Mouse (Mus musculus): ENCODE results near the gene Mphosph9.

Mphosph9 gene

DNA sequence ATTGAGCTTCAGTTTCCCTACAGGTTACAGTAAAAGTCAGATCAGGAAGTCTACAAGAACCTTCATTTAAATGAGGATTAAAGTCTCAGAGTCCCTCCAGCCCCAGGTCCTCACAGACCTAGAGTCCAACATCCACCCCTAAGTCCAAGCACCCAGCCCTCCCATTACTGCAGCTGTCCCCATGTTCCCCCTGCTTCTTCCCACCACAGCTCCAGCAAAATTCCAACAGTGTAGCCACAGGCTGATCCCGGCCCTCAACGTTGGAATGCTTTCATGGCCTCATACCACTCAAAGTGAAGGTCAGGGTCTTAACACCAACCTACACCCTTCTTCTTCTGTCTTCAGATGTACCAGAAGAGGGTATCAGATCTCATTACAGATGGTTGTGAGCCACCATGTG is 116.1 kb downstream of the Mphosph9 start:
- DNase-seq: no peak

DNA sequence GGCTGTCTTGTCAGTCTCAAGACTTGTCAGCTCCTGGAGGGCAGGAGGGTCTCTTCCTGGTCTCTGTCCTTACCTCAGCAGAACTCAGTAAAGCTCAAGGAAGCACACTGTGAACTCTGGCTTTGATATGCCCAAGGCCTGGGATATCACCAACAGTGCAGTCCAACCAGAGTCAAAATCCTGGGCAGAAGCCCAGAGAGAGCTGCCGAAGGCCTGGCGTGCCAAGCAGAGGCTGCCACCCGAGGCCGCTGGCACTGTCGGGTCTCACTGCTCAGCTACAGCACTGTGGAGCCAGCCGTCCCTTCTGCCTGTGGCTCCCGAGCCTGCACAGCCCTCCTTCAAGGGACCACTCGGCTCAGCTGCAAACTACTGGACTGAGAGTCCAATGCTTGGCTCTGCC is 116.5 kb downstream of the Mphosph9 start:
- DNase-seq: no peak

DNA sequence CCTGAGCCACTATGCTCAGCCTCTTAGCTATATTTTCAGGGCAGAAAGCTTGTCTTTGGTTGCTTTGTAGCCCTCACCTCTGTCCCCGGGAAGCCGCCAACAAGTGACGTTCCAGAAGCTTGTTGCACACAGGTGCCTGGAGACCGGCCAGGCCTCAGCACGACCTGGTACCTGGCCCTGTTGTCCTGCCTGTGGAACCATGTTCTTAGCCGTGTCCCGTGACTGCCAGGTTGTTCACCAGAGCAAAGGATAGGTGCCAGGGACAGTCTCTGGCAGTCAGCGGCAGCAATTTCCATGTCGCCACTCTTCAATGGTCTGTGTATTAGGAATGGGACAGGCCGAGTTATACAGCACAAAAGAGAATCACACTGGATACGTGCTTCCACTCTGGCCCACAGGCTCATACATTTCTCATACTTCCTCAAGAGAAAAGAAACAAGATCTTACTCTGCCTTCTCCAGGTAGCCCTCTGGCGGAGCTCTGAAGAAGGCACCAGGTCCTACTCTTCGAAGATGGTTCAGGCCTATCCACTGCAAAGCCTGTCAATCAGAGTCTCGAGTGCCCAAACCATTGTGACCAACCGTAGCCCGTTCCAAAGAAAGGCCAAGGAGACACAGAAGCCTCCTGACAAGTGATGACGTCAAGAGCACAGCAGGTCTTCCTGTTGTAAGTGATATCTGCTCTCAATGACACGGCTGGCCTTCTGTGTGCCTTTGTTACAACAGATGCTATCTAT is 117.3 kb downstream of the Mphosph9 start:
- peak; percentile 49 for DNase-seq

DNA sequence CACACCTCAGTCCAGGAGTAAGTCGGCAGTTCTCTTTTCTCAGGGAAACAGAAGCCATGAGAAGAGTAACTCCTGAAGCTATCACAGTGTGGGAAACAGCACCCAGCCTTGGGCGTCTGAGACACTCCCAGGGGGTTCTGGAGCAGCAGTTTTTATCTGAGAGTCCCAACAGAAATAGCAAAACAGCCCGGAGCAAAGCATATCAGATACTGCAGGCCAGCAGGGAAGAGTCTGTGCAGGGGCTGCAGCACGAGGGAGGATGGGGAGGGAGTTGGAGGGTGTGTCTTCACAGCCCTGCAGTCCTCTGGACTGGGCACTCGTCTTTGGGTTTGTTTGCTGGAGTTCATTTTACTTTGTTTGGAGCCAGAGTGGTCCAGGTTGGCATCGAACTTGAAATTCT is 117.9 kb downstream of the Mphosph9 start:
- no peak for DNase-seq

DNA sequence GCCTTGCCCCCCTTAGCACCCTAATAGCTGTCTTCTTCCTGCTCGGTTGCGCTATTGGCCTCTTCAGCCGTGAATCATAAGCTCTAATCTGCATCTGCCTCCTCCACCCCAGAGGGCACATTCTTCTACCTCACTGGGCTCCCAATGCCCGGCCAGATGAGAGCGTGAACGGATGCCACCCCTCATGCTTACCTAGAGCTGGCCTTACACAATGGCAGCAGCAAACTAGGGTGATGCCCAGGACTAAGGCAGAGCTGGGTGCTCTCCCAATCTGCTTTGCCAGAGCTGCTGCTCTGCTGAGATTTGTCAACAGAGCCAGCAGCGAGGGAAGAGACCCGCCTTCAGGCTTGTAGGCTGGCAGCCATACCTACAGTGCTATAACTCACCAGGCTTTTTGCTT is 119.7 kb downstream of the Mphosph9 start:
- DNase-seq: peak; percentile 64

DNA sequence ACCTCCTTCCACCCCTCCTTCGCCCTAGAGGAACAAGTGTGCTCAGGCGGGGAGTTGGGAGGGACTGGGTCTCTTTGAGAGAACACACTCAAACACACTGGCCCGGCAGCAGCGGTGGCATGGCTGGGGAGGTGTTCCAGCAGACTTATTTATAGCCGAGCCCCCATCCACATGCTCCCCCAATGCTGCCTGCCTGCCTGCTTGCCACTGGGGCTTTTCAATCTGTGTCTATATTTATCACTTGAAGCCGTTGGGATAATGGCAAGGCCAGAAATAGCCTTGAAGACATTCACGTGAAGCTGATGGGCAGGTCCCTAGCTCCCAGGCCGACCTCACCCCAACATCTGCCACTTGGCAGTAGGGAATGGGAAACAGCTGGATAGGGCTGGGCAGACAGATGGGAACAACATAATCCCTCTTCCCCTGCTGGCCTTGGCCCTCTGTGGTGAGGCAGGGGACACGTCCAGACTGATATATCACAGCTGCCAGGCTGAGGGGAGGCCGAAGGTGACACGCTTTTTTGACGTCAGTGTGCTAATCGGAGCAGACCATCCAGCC is 121.2 kb downstream of the Mphosph9 start:
- DNase-seq: peak; percentile 78

DNA sequence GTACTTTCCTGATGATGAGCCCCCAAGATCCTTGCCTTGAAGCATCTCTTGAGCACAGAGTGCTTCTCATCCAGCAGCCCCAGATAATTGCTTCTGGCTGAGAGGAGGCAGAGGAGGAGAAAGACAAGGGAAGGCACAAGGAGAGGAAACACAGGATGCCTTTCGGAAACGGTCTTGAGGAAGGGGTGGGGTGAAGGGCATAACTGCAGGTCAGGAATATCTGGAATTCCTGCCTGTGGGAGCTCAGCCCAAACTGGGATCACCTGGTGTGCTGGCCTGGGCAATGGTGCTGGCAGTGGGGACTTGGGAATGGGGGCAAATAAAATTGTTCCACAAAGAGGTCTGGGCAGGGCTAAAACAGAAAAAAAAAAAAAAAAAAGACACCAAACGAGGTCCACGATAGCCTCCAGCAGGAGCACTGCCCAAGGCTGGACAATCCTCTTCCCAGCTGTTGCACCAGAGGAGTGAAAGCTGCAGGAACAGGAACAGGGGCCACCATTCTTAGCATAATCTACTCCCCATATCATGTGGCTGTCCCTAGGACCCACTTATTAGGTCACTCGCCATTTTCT is 121.9 kb downstream of the Mphosph9 start:
- DNase-seq: no peak

DNA sequence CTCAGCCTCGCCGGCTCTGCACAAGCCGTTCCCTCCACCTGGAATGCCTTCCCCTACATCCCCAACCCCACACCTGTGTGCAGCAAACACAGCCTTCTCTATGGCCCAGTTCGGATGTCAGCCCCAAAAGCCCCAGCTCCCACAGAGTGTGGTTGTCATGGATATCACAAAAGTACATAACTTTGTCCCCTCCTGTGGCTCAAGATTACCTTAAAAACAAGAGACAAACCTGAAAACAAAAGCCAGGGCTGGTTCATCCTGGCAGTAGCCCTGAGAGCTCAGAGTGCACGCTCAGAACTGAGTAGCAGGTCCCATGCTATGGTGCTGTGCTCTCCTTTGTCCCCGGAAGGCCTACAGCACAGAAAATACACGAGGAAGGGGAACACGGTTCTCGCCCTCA is 122.6 kb downstream of the Mphosph9 start:
- DNase-seq: no peak

DNA sequence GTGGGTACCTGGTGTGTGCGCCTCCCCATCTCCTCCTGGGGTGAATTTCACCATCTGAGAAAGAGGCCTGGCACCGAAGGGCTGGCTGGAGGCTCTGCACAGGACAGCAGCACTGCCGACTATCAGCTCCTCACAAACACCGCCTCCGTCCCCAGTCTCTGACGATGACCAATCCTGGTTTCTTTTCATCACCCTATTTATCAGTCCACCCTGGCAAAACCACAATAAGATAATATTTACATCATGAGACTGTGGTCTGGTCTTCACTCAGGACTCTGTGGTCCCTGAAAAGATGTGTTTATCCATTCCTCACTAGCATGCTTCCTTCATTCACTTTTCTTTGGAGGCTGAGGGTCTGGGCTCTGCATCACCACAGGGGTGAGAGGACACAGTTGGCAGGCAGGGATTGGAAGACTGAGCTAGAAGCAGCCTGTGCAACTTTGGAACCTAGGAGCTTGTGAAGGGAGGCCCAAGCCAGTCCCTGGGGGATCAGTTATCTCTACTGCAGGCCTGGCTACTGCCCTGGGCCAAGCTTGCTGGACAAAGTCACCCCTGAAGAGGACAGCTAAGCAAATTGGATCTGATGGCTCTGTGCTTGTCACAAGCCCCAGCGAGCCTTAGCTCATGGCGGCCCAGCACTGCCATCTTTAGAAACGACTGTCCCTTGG is 123.5 kb downstream of the Mphosph9 start:
- no peak for DNase-seq

DNA sequence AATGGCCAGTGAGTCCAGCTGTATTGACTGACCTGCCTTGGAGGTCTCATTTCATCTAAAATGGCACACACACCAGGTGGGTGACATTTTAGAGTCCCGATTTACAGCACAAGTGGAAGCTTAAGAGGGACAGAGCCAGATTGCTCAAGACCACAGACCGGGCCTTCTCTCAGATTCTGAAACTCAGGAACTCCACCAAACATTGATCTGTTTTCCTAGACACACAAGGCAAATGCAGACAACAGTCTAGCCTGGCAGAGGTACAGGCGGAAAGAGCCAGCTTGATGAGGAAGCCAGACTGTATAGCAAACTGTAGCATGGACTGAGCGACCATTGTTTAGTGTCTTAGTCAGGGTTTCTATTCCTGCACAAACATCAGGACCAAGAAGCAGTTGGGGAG is 124.5 kb downstream of the Mphosph9 start:
- no peak for DNase-seq

DNA sequence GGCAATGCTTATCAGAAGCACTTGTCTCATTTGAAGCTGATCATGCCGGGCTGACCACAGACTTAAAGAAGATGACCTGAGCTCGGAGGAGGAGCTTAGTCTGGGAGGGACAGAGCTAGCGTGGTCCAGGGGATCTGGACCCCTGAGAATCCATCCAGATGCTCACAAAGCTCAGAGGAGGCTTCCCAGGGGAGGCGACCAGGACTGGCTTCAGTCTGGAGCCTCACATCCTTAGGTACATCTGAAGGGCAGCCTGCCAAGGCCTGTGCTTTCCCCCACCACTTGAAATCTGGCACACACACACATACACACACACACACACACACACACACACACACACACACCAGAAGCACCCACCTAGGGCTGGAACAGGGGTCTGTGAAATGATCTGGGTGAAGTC is 125.7 kb downstream of the Mphosph9 start:
- no peak for DNase-seq

DNA sequence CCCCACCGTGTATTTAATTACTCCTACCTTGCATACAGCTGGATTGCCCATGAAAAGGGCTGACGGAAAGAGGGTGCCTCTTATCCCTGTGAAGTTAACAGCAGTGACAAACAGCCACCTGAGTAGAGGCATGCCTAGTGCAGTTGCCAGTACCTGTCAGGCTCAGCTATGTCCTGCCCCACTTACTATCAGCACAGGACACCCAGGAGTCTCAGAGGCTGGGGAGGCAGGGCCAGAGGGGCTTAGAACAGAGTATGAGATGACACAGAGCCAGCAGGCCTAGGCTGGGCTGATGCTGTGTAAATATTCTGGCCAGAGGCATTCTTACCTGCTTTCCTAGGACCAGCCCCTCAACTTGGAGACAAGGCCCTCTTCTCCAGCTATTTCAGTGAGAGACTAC is 126.2 kb downstream of the Mphosph9 start:
- DNase-seq: no peak
